Mouse (Mus musculus) adrenal gland, adult 2 months (tissue): Measurements from ENCODE around the gene Stox1. TPM values are rescaled to one million over a fixed set of nuclear protein-coding genes. Genes with fewer than 3 reads are reported as not detected.

Experiments used
- DNase-seq: peaks from one replicate; pipeline ENCODE4 v3.0.0; 2021
- microRNA-seq, 2 experiments: library from miRNA; unstranded; fragments of <30 nt; microRNA quantifications; one replicate each; pipeline ENCODE4 v1.2.0; 2021
- polyA plus RNA-seq: library from polyadenylated mRNA; depleted of rRNA; stranded (reverse); fragments of >200 nt; gene quantifications from 2 replicates; pipeline ENCODE4 v1.2.3, GENCODE M21; 2012; rRNA removed
- total RNA-seq, 2 experiments: library from RNA; stranded (reverse); gene quantifications; 2 replicates each; pipeline ENCODE4 v1.2.3; 2021

The Stox1 gene
- total and polyA plus RNA-seq, 3 experiments = 0.18 to 1.1 (median 0.61) TPM

DNA sequence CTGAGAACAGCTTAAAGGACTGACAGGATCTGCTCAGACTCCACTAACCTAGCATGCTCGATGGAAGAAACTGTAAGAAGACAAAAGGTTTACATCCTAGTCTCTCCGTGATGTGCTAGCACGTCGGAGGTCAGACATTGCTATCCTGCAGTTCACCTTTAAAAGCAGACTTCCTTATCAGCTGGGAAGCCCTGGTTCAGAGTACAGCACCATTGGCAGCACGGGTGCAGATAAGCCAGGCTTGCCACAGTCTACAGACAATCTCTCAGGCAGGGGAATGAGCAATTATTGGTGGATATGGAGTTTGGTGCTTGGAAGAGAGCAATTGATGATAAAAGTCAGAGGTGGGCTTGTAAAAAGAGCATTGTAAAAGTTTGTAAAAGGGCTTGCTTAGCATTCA, 57.9 kb downstream of the Stox1 start:
- no peak for DNase-seq

DNA sequence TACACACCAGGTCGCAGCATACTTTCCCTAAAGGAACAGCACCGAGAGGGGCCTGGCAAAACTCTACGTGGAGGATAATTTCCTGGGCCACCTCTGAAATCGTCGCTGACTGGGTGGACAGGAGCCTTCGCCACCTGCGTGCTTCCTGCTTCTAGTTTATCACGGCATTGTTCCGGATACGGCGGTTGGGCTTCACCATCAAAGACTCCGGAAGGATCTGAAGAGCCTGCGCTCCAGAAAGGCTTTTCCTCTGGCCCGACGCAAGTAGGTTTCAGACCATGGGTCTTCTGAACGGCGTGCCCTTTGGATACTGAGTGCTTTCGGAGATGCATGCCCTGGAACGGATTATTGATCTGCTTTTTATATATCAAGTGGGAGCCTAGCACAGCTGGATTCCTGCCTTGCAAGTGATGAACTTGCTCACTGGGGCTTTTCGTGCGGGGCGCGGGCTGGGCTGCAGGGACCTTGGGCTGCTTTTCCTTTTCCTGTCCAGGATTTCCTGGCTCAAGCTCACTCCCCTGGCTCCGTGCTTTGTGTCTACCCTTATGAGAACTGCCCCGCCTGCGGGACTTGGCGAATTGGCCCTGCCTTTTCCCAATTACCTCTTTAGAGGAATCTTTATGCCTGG, 60.9 kb downstream of the Stox1 start:
- peak; percentile 53 for DNase-seq

DNA sequence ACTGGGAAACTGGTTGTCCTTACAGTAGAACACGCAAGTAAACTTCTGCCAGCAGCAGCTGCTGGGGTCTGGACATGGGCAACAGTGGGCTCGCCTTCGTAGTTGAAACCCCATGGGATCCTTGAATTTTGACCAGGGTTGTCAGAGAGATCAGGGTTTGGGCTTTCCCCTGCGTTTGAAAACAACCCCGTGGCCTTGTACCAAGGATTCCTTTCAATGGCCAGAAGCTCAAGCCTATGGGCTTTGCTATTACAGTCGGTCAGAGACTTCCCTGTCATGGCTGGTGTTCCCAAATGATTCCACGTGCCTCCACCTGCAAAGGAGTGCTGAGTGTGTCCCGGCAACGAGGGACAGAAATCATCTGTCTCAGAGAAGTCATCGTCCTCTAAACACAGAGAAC, 61.8 kb downstream of the Stox1 start:
- DNase-seq = no peak

DNA sequence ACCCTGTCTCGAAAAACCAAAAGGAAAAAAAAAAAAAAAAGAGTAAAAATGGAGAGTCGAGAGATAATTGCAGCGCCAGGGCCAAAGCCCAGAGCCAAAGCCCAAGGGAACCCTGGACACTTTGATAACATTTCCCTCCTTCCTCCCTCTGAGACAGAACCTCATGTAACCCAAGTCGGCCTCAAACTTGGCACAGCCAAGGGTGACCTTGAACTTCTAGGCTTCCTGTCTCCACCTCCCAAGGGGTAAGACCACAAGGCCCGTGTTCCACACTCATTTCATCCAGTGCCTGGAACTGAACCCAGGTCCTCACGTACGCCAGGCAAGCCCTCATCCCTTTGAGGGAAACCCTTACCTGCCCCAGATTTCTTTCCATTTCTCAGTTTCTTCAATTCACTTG, 69.2 kb downstream of the Stox1 start:
- DNase-seq = no peak

DNA sequence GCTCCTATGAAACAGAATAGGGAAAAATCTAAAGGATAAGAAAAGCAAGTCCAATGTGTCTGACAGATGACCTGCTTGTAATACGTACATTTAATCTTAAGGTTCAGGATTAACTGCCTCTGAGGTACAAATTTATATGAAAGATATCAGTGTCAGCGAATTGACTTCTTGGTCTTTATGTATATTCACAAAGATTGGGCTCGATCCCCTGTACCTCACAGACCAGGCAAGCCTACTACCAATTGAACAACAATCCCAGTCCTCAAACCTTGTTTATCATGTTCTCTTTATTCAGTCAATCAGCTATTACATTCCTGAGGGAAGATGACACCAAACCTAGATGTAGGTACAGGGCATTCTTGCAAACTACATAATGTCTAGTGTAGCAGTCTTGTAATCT, 74.0 kb downstream of the Stox1 start:
- no peak for DNase-seq

DNA sequence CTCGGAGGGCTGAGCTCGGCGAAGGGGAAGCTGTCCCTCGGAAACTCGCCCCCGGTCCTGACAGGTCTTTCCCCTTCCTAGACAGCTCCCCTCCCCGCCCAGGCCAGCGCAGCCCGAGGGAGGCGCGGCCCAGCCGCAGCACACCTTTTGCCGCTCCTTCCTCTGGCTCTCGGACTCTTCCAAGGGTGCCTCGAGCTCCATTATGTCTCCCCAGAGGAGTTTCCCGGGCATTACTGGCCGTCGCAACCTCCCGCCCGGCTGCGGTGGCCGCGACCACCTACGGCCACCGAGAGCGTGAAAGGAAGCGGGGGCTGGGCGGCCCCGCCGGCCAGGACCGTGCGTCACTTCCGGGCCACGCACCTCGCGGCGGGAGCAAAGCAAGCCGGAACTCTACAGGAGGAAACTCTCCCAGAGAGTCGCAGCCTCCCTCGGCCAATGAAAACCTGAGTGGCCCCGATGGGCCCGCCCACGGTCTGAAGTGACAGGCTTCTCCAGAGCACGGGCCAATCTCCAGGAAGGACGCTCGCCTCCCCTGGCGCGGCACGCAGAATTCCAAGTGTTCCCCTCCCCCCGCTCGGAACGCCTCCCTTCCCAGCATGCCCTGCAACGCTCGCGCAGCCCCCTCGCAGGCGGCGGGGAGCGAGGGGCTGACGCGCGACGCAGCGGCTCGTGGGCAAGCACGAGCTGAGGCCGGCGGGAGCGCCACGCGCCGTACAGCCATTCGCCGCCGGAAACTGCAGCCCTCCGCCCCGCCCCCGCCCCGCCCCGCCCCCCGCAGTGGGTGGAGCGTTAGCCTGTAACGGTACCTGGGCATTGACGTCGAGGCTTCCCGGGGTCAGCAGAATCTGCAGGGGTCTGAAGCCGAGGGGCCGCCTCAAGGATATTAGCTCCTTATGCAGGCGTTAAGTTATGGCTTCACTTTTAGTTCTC, 74.8 kb downstream of the Stox1 start, which contains the start of gene Ddx50:
TSS of gene Ddx50 (minus strand) at position 338 of the 930 bp plus-strand sequence.
- DNase-seq = peak; percentile 99

DNA sequence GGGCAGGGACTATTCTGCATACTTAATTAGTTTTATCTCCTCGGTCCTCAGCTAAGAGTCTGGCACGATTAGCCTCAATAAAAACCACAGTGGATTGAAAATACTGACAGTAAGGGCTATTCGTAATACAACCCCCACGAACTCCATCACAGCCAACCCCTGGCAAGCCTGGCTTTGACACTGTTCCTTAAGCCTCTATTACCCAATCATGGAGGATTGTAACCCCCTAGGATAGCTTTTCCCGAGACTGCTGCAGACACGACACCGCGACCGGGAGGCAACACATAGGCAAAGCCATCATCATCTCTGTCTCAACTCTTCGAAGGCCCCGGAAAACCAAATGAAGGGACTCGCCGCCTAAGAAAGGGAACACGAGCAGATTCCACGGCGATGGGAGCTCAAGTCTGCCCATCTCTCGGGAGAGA, 75.6 kb downstream of the Stox1 start:
- DNase-seq = no peak

Small RNAs within 50 kb of the gene (microRNA-seq; reads per million reads assigned to microRNA genes)
- gene Mir7215 = 0 reads per million in 2 experiments

Other genes starting within 250 kb of the Stox1 start
- gene Vps26a, start 239.3 kb downstream of the Stox1 start, total RNA-seq = 10 to 100 TPM; 54.8 to 58.8 TPM
- gene Vps26a, start 239.3 kb downstream of the Stox1 start, polyA plus RNA-seq = 3.7 and 4.4 TPM in 2 replicates
- 10 to 100 TPM; 46.7 to 61.5 TPM for gene Srgn, start 198.7 kb downstream of the Stox1 start, total RNA-seq
- 7.2 and 11.5 TPM in 2 replicates for gene Srgn, start 198.7 kb downstream of the Stox1 start, polyA plus RNA-seq
- 10 to 100 TPM; 57.7 to 60.8 TPM for gene Kif1bp, start 147.7 kb downstream of the Stox1 start, total RNA-seq
- gene Kif1bp, start 147.7 kb downstream of the Stox1 start, polyA plus RNA-seq = 64.0 and 74.9 TPM in 2 replicates
- 10 to 100 TPM; 54.7 to 74.4 TPM for gene Ddx21, start 123.8 kb downstream of the Stox1 start, total RNA-seq
- 3.4 and 4.7 TPM in 2 replicates for gene Ddx21, start 123.8 kb downstream of the Stox1 start, polyA plus RNA-seq
- 100 to 1,000 TPM; 103 to 108 TPM for gene Ddx50, start 74.9 kb downstream of the Stox1 start, total RNA-seq
- 2.7 and 4.1 TPM in 2 replicates for gene Ddx50, start 74.9 kb downstream of the Stox1 start, polyA plus RNA-seq
- gene Ccar1, start 66.2 kb upstream of the Stox1 start, total RNA-seq = 100 to 1,000 TPM in 1 of 2 experiments, 10 to 100 TPM in 1; 48.2 to 114 TPM
- 32.4 and 49.1 TPM in 2 replicates for gene Ccar1, start 66.2 kb upstream of the Stox1 start, polyA plus RNA-seq
- gene Tet1, start 182.9 kb upstream of the Stox1 start, total RNA-seq = 1 to 10 TPM; 2.7 to 3.0 TPM
- 0.44 and 0.52 TPM in 2 replicates for gene Tet1, start 182.9 kb upstream of the Stox1 start, polyA plus RNA-seq
- gene Slc25a16, start 194.5 kb upstream of the Stox1 start, total RNA-seq = 10 to 100 TPM; 42.9 to 44.6 TPM
- gene Slc25a16, start 194.5 kb upstream of the Stox1 start, polyA plus RNA-seq = 46.5 and 46.8 TPM in 2 replicates
- 1 to 10 TPM in 1 of 2 experiments, under 1 TPM in 1; 0.83 to 1.2 TPM for gene Dna2, start 220.9 kb upstream of the Stox1 start, total RNA-seq
- 0.48 and 0.61 TPM in 2 replicates for gene Dna2, start 220.9 kb upstream of the Stox1 start, polyA plus RNA-seq